Mouse (Mus musculus) embryonic facial prominence, embryonic 11.5 days (tissue): Measurements from ENCODE around the gene Mtcl1. TPM values are rescaled to one million over a fixed set of nuclear protein-coding genes. Genes with fewer than 3 reads are reported as not detected.
A peak's percentile ranks its signal among the peaks of the same experiment; 100 is the strongest.

ENCODE experiments used
- ATAC-seq: fragments of 200-750 bp; cut with Nextera tagmentation; replicated peaks from 2 replicates; pipeline ENCODE4 v1.8.0; 2017; ENCODE audit warnings: low read depth; ENCODE audit not compliant: insufficient number of reproducible peaks, low FRiP score, low TSS enrichment
- DNase-seq: peaks from one replicate; pipeline ENCODE4 v3.0.0-alpha.2; 2015; ENCODE audit warnings: low spot score
- H3K27ac ChIP-seq: fragments of 300-500 bp; sonication (generic); replicated peaks from 2 replicates; pipeline ENCODE4 v1.5.1; 2014; ENCODE audit warnings: mild to moderate bottlenecking, low read depth, low read length, control low read depth
- H3K27me3 ChIP-seq: fragments of 300-500 bp; sonication (generic); 2 replicates; pipeline ENCODE4 v1.6.1; 2014; ENCODE audit warnings: mild to moderate bottlenecking, low read length, moderate library complexity, mixed read lengths; ENCODE audit not compliant: control insufficient read depth, insufficient read depth
- H3K36me3 ChIP-seq: fragments of 300-500 bp; sonication (generic); replicated peaks from 2 replicates; pipeline ENCODE4 v1.6.1; 2014; ENCODE audit warnings: low read depth, mild to moderate bottlenecking, low read length, moderate library complexity, mixed read lengths; ENCODE audit not compliant: control insufficient read depth, insufficient read depth
- H3K4me1 ChIP-seq: fragments of 300-500 bp; sonication (generic); 2 replicates; pipeline ENCODE4 v1.6.1; 2014; ENCODE audit warnings: low read length, mixed read lengths; ENCODE audit not compliant: control insufficient read depth, insufficient read depth
- H3K4me2 ChIP-seq: fragments of 300-500 bp; sonication (generic); 2 replicates; pipeline ENCODE4 v1.6.1; 2014; ENCODE audit warnings: low read depth, mild to moderate bottlenecking, control low read depth, low read length, moderate library complexity
- H3K4me3 ChIP-seq: fragments of 300-500 bp; sonication (generic); 2 replicates; pipeline ENCODE4 v1.5.1; 2014; ENCODE audit warnings: low read depth, low read length, control low read depth
- H3K9ac ChIP-seq: fragments of 300-500 bp; sonication (generic); replicated peaks from 2 replicates; pipeline ENCODE4 v1.6.1; 2014; ENCODE audit warnings: mild to moderate bottlenecking, control low read depth, low read length
- H3K9me3 ChIP-seq: fragments of 300-500 bp; sonication (generic); replicated peaks from 2 replicates; pipeline ENCODE4 v1.6.1; 2016; ENCODE audit warnings: mild to moderate bottlenecking, low read length, inconsistent platforms, mixed read lengths; ENCODE audit not compliant: control insufficient read depth
- WGBS: fragments of 180-500 bp; shearing (Covaris S2); extraction: QIAGEN DNeasy Blood & Tissue Kit; methylation state at CpG from one replicate; pipeline ENCODE4 v1.1.7; 2014; 5-methylcytosine and 5-hydroxymethylcytosine counted together
- polyA plus RNA-seq: library from polyadenylated mRNA; unstranded; fragments of >200 nt; fragmentation: Nextera tagmentation; extraction: Ambion mirVana; gene quantifications from 2 replicates; pipeline ENCODE4 v1.2.1, GENCODE M21; 2014

Mtcl1 gene
- polyA plus RNA-seq, 1 experiment from 2014 or later = 6.0 TPM

DNA sequence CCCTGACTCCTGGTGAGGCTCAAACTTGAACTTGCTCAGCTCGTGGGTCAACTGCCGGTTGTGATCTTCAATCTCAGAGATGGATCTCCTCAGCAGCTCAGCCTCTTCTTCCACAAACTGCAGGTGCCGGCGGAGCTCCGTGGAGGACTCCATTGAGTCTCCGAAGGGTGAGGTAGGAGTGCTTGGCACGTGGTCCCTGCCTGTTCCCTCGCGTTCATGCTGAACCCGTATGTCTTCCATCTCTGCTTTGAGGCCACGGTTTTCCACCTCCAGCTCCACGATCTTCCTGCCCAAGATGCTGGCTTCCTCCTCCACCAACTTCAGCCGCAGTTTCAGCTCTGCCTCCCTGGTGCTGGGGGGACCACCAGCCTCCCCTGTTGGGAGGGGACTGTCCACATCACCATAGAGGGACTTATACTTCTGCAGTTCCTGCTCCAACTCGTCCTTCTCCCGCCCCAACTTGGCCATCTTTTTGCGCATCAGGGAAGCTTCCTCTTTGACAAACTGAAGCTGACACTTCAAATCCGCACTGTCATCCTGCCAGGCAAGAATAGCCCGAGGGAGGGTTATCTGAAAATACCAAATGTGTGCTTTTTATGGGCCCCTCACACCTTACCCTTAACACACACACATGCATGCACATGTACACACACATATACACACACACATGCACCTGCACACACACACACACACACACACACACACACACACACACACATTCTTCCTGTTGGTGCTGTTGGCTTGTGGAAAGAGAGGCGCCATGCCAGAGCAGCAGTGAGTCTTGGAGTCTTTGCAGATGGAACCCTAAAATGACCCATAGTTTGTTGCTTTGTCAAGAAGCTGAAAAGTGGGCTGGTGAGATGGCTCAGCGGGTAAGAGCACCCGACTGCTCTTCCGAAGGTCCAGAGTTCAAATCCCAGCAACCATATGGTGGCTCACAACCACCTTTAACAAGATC is 69.4 kb downstream of the Mtcl1 start:
- no peak for DNase-seq
- Histone ChIP-seq H3K4me1 (no peaks in the 10 kb centered on the region; the same call in 1 of the 2 replicates), H3K36me3 (no peaks in the 10 kb centered on the region), H3K4me3 (no peak overlapping the region), H3K9me3 (no peaks in the 10 kb centered on the region), H3K4me2 (no peak overlapping the region), H3K9ac (no peak overlapping the region), H3K27ac (no peak overlapping the region), H3K27me3 (no peaks in the 10 kb centered on the region)
- WGBS = 92% methylated on average over 22 of the region's 22 CpGs
- ATAC-seq = no peak

- no peaks in the 10 kb centered on the region for H3K36me3 ChIP-seq
- no peak for DNase-seq
- 95% methylated on average over 24 of the region's 24 CpGs for WGBS
- H3K4me1 ChIP-seq = no peaks in the 10 kb centered on the region; the same call in 1 of the 2 replicates
- H3K9ac ChIP-seq = no peak overlapping the region
- no peaks in the 10 kb centered on the region for H3K9me3 ChIP-seq
- ATAC-seq = no peak
- H3K27ac ChIP-seq = no peak overlapping the region
- no peak overlapping the region for H3K4me2 ChIP-seq
- no peak overlapping the region for H3K4me3 ChIP-seq
- H3K27me3 ChIP-seq = no peaks in the 10 kb centered on the region
Measured at GRCm38 (mm10) chr17:66379308-66379707, 70.2 kb downstream of the Mtcl1 start.

- no peak overlapping the region for H3K27ac ChIP-seq
- DNase-seq (no peak), ATAC-seq (no peak)
- no peak overlapping the region for H3K4me3 ChIP-seq
- no peaks in the 10 kb centered on the region for H3K36me3 ChIP-seq
- WGBS = 93% methylated on average over 17 of the region's 17 CpGs
- H3K4me2 ChIP-seq = no peak overlapping the region
- H3K9me3 ChIP-seq = no peaks in the 10 kb centered on the region
- no peak overlapping the region for H3K9ac ChIP-seq
- H3K27me3 ChIP-seq = no peaks in the 10 kb centered on the region
- H3K4me1 ChIP-seq = no peaks in the 10 kb centered on the region; the same call in 1 of the 2 replicates
Measured at GRCm38 (mm10) chr17:66378127-66378526, 71.4 kb downstream of the Mtcl1 start.

DNA sequence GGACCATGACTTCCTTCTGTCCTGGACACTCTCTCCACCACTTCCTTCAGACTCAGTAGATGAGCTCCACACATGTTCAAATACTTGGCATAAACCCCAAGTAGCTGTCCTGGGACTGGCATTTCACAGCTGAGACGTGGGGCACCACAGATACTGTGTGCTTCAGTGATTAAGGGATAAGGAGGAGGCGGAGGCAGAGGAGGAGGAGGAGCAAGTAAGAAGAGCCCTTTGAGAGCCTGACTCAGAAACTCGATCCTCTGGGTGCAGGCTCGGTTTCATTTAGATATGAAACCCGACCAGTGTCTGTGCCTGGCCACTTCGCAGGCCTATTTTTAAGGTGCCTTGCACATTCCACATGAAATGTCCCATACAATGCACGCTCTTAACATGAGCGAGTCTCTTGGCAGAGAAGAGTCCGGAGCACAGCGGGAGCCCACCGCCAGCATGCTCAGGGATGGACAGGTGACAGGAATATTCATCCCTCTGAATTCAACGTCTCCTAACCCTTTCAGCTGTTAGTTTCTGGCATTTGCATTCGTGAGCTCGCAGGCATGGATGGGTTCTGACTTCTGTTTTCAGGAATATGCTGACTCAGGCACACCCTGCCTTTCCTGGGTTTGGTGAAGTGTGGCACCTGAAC is 74.8 kb downstream of the Mtcl1 start:
- Histone ChIP-seq H3K4me1 (no peaks in the 10 kb centered on the region; the same call in 1 of the 2 replicates), H3K9me3 (no peaks in the 10 kb centered on the region), H3K36me3 (no peaks in the 10 kb centered on the region), H3K4me2 (no peak overlapping the region), H3K4me3 (no peak overlapping the region), H3K27ac (no peak overlapping the region), H3K27me3 (no peaks in the 10 kb centered on the region), H3K9ac (no peak overlapping the region)
- 48% methylated on average over 14 of the region's 14 CpGs for WGBS
- ATAC-seq (0 out of 2 replicates have a peak, but pooled peaks have one; percentile 29), DNase-seq (no peak)

DNA sequence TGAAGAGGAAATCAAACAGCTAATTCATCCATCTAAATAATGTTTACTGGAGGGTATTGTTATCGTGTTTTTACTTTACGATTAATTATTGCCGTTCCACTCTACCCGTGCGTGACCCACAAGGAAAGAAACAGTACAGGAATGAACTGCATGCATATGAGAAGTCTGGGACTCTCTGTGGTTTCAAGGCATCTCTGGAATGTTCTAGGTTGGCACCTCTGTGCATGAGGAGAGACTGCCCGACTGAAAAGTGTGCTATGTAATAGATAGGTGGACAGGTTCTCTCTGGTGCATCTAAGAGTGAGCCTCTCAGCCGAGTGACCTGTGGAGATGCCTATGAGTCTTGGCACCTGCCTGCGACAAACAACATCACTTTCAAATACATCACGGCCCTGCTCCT is 78.7 kb downstream of the Mtcl1 start:
- no peak overlapping the region for H3K9ac ChIP-seq
- ATAC-seq = no peak
- H3K27me3 ChIP-seq = no peaks in the 10 kb centered on the region
- H3K36me3 ChIP-seq = no peaks in the 10 kb centered on the region
- H3K4me1 ChIP-seq = no peaks in the 10 kb centered on the region; the same call in 1 of the 2 replicates
- H3K4me2 ChIP-seq = no peak overlapping the region
- DNase-seq = no peak
- H3K27ac ChIP-seq = no peak overlapping the region
- no peak overlapping the region for H3K4me3 ChIP-seq
- H3K9me3 ChIP-seq = no peaks in the 10 kb centered on the region
- WGBS = 85% methylated on average over 9 of the region's 9 CpGs

- ATAC-seq (no peak), DNase-seq (no peak)
- Histone ChIP-seq H3K4me2 (no peak overlapping the region), H3K36me3 (no peaks in the 10 kb centered on the region), H3K9ac (no peak overlapping the region), H3K4me3 (no peak overlapping the region), H3K4me1 (no peaks in the 10 kb centered on the region), H3K9me3 (no peaks in the 10 kb centered on the region), H3K27me3 (no peaks in the 10 kb centered on the region), H3K27ac (no peak overlapping the region)
- WGBS = 74% methylated on average over 6 of the region's 6 CpGs
Measured at GRCm38 (mm10) chr17:66369777-66370176, 79.8 kb downstream of the Mtcl1 start.

DNA sequence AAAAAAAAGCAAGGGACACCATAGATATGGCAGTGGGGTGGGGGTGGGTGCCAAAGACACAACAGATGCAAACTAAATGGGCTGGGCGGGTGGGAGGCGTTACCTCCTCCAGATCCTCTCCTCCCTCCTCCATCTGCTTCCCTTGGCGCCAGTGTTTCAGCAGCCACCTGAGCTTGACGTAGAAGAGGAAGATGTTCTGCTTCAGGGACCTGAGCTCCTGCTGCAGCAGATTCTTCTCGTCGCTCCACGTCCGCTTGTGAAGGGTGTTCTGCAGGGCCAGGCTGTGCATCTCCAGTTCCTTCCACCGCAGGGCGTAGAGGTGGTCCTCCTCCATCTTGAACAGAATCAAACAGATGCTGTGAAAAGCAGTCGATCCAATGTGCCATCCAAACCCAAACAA is 81.4 kb downstream of the Mtcl1 start:
- DNase-seq (no peak), ATAC-seq (no peak)
- Histone ChIP-seq H3K27ac (no peak overlapping the region), H3K4me2 (no peak overlapping the region), H3K36me3 (no peaks in the 10 kb centered on the region), H3K4me1 (no peaks in the 10 kb centered on the region), H3K4me3 (no peak overlapping the region), H3K27me3 (no peaks in the 10 kb centered on the region), H3K9me3 (no peaks in the 10 kb centered on the region), H3K9ac (no peak overlapping the region)
- WGBS = 89% methylated on average over 11 of the region's 11 CpGs

GRCm38 (mm10) chr17:66365664-66366063 is 83.9 kb downstream of the Mtcl1 start:
- H3K4me1 ChIP-seq = no peaks in the 10 kb centered on the region
- H3K9me3 ChIP-seq = no peaks in the 10 kb centered on the region
- no peak overlapping the region for H3K4me3 ChIP-seq
- H3K27me3 ChIP-seq = no peaks in the 10 kb centered on the region
- H3K4me2 ChIP-seq = no peak overlapping the region
- no peak overlapping the region for H3K9ac ChIP-seq
- no peak overlapping the region for H3K27ac ChIP-seq
- no peaks in the 10 kb centered on the region for H3K36me3 ChIP-seq
- no peak for DNase-seq
- no peak for ATAC-seq
- WGBS = 97% methylated on average over 1 of the region's 1 CpGs
